Mouse (Mus musculus): Measurements from ENCODE around the gene Parp3.

- TF ChIP-seq CTCF (IDR thresholded peaks at IDR 0.05; ENCODE audit: low read depth, low read length): no peak
- TF ChIP-seq GATA1 (IDR thresholded peaks at IDR 0.05; ENCODE audit: borderline replicate concordance, low read length): no peak
- no peak for TF ChIP-seq TAL1 (conservative IDR thresholded peaks at IDR 0.05; ENCODE audit: low read depth, low read length)
Measured at GRCm38 (mm10) chr9:106461026-106461415, 15.7 kb downstream of the Parp3 start.

Measured in G1E (cell line).